Mouse (Mus musculus) embryonic fibroblast, embryonic 13.5 days (primary cell): ENCODE results near the gene Myog. TPM values are rescaled to one million over a fixed set of nuclear protein-coding genes. Genes with fewer than 3 reads are reported as not detected.
"Not testable (repeated sequence)": the region's sequence is repeated elsewhere in the genome, so short reads cannot be mapped to it uniquely, and the experiment has no call there.

Experiments used
- H3K27ac ChIP-seq: 2 replicates; pipeline ENCODE4 v1.5.1; 2012; ENCODE audit warnings: low read length, control low read depth, inconsistent platforms; ENCODE audit not compliant: insufficient read depth
- H3K4me1 ChIP-seq: 2 replicates; pipeline ENCODE4 v1.6.1; 2011; ENCODE audit warnings: low read length; ENCODE audit not compliant: control insufficient read depth, insufficient read depth
- H3K4me3 ChIP-seq: 2 replicates; pipeline ENCODE4 v1.5.1; 2011; ENCODE audit warnings: mild to moderate bottlenecking, control low read depth, low read length; ENCODE audit not compliant: insufficient read depth
- CTCF ChIP-seq: IDR thresholded peaks from 2 replicates; pipeline ENCODE4 v1.5.1; 2011; ENCODE audit warnings: mild to moderate bottlenecking, control low read depth, low read length, moderate library complexity, borderline replicate concordance; ENCODE audit not compliant: insufficient read depth
- POLR2A ChIP-seq: IDR thresholded peaks from 2 replicates; pipeline ENCODE4 v1.6.1; 2011; ENCODE audit warnings: low read depth, mild to moderate bottlenecking, control low read depth, low read length, moderate library complexity
- polyA plus RNA-seq: library from polyadenylated mRNA; stranded (reverse); fragments of >200 nt; gene quantifications from 2 replicates; pipeline ENCODE4 v1.2.4, GENCODE M21; 2011; ENCODE audit warnings: low read depth; ENCODE audit not compliant: missing spikeins, insufficient read length

Myog gene
- polyA plus RNA-seq = not detected in 2 replicates

GRCm38 (mm10) chr1:134289598-134290099 is at the start of gene Myog:
Gene Myog, plus strand, starts transcription at chr1:134289989.
- TF ChIP-seq CTCF (no peak), POLR2A (no peak)
- Histone ChIP-seq H3K4me3 (no peak within 1 kb of the TSS), H3K4me1 (no peaks in the 10 kb centered on the region), H3K27ac (no peak within 1 kb of the TSS)

GRCm38 (mm10) chr1:134240701-134241100 is 49.1 kb upstream of the Myog start:
- Histone ChIP-seq H3K27ac (no peak overlapping the region), H3K4me1 (peaks cover 3% of the 10 kb centered on the region; the same call in 1 of the 2 replicates), H3K4me3 (no peak overlapping the region)
- TF ChIP-seq POLR2A (no peak), CTCF (no peak)

GRCm38 (mm10) chr1:134241298-134241697 is 48.5 kb upstream of the Myog start:
- Histone ChIP-seq H3K4me1 (no peaks in the 10 kb centered on the region), H3K27ac (no peak overlapping the region), H3K4me3 (no peak overlapping the region)
- no peak for TF ChIP-seq CTCF
- TF ChIP-seq POLR2A = no peak

- Histone ChIP-seq H3K4me1 (no peaks in the 10 kb centered on the region), H3K4me3 (no peak overlapping the region), H3K27ac (no peak overlapping the region)
- TF ChIP-seq POLR2A = no peak
- no peak for TF ChIP-seq CTCF
These were observed 47.5 kb upstream of the Myog start for GRCm38 (mm10) chr1:134242286-134242685.

- TF ChIP-seq POLR2A (no peak), CTCF (no peak)
- Histone ChIP-seq H3K4me3 (no peak overlapping the region), H3K27ac (no peak overlapping the region), H3K4me1 (no peaks in the 10 kb centered on the region)
These were observed 46.3 kb upstream of the Myog start for GRCm38 (mm10) chr1:134243505-134243904.

- Histone ChIP-seq H3K4me3 (no peak overlapping the region), H3K4me1 (no peaks in the 10 kb centered on the region), H3K27ac (no peak overlapping the region)
- TF ChIP-seq CTCF (peak; percentile 82), POLR2A (no peak)
These were observed 45.6 kb upstream of the Myog start for GRCm38 (mm10) chr1:134243948-134244914.

GRCm38 (mm10) chr1:134245004-134245717 is 44.6 kb upstream of the Myog start:
- no peaks in the 10 kb centered on the region for H3K4me1 ChIP-seq
- H3K4me3 ChIP-seq = no peak overlapping the region
- no peak overlapping the region for H3K27ac ChIP-seq
- no peak for TF ChIP-seq CTCF
- TF ChIP-seq POLR2A = no peak

- Histone ChIP-seq H3K4me1 (no peaks in the 10 kb centered on the region), H3K27ac (no peak overlapping the region), H3K4me3 (no peak overlapping the region)
- TF ChIP-seq CTCF = no peak
These were observed 43.2 kb upstream of the Myog start for GRCm38 (mm10) chr1:134246590-134246989.

- H3K4me1 ChIP-seq, H3K4me3 ChIP-seq, H3K27ac ChIP-seq: not testable (repeated sequence)
These were observed 40.1 kb upstream of the Myog start for GRCm38 (mm10) chr1:134249681-134250080.

- Histone ChIP-seq H3K4me1 (no peaks in the 10 kb centered on the region), H3K27ac (no peak overlapping the region), H3K4me3 (no peak overlapping the region)
- TF ChIP-seq CTCF (no peak), POLR2A (no peak)
These were observed 25.4 kb upstream of the Myog start for GRCm38 (mm10) chr1:134264341-134264740.
